Mouse (Mus musculus): ENCODE data around the gene Nupl2.

GRCm38 (mm10) chr5:24125910-24126636 is 38.7 kb upstream of the Nupl2 start:
- no peak for TF ChIP-seq POLR2A (IDR thresholded peaks at IDR 0.05; ENCODE audit: low read depth, low read length)
- TF ChIP-seq CTCF (IDR thresholded peaks at IDR 0.05; ENCODE audit: extremely low read depth, insufficient read depth, insufficient read length, insufficient replicate concordance), result no peak

Measured in spleen, adult 2 months (tissue).